Mouse (Mus musculus) cerebellum, adult 18-20 months (tissue): ENCODE data around the gene Gm10563.
"Not testable (repeated sequence)": the region's sequence is repeated elsewhere in the genome, so short reads cannot be mapped to it uniquely, and the experiment has no call there.

ENCODE experiments used
- DNase-seq, 2 experiments: peaks; one replicate each; pipeline ENCODE4 v3.0.0; 2021

The Gm10563 gene

DNA sequence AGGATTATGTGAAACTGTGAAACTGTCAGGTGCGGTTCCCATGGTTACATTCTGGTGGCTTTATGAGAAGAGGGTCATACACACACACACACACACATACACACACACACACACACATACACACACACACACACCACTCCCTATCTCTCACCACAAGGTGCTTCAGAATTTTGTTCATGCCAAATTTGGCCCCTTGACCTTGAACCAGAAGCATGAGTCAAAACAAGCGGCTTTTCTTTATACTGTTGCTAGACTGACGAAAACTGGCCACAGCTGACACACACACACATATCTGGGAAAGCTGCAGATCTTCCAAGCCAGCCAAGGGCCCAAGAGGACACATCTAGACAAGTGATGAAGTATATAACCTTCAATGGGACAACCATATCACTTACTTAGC is 49.4 kb downstream of the Gm10563 start:
- no peak for DNase-seq

DNA sequence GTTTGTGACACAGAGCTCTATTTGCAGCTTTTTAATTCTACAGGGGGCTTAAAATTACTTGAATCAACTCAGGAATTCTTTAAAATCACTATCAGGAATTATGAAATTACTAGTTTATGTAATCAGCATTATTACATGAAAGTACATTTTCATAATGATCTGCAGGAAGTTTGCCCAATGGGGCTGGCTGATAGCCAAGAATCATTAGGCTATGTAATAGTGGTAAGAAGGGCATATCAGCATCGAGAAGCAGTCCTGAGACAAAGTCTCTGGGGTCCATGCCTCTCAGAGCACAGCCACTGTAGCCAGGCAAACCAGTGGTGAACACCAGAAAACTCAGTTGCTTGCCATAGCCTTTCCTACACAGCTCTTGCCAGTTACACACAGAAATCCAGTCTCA is 51.4 kb downstream of the Gm10563 start:
- DNase-seq: no peak

DNA sequence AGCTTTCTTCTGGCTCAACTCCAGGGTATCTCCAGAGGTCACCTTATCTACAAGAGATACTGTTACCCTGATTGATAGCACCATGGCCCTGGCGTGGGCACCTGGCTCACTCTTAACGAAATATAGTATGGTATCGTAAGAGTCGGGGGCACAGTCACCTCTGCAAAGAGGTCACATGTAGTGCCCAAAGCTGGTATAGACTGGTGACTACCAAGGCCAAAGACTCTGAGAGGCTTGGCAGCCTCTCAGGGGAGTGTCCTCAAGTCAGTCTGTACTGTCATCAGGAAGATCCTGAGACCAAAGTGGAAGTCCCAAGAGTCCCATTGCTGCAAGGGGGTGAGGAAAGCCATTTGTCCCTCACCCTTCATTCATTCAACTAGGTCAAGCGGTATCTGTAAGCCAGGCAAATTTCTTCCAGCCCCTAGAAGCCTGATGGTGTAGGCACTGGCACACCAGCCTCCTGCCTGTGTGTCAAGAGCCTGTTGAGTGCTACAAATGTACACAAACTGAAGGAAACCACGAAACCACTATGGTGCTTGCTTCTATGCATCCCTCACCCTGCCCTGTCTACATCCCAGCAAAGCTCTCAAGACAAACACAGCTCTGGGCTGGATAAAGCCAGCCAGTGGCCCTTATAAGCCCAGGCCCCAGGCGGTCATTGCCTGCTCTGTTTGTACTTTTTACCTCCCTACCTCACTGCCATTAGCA is 54.0 kb downstream of the Gm10563 start:
- DNase-seq: no peak

DNA sequence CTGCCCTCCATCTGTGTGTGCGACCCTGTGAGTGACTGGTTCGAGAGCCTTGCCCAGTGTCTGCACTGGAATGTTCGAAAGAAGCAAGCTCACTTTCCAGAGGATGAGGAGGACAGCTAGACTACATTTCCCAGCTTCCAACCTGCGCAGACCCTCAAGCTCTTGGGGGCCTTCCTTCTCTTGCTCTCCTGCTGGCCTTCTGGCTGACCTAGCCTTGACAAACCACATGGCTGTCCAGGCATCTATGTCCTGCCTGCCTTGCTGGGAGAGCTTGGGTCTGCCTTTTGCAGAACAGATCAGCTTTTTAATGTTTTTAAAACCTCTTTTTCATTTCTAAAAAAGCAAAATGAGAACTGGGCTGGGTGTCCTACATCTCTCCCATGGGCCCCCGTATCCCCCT is 55.9 kb downstream of the Gm10563 start:
- DNase-seq: no peak

DNA sequence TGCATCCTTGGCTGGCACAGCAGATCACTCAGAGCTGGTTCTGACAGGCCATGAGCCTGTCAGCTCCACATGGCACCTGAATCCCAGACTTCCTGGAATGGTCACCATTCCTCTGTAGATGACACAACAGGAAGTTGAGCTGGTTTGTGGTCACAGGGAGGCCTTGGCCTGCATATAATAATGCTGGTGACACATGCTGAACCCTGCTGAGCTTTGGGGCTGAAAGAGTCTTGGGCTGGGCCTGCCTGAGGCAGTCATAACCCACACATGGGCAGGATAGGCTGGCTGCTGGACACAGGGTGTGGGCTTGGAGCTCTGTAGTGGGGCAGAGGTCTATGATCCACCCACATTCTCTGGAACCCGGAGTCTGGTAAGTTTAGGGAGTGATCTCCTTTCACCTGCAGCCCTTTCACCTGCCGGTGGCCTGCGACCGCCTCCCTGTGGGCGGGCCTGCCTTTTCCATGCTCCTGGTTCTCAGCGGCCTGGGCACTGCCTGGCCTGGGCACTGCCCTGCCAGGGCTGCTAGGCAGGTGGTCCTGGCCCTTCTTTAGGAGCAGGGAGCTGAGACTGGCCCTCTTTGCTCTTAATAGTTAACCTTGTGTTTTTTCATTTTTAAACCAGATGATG is 62.8 kb downstream of the Gm10563 start:
- no peak for DNase-seq

DNA sequence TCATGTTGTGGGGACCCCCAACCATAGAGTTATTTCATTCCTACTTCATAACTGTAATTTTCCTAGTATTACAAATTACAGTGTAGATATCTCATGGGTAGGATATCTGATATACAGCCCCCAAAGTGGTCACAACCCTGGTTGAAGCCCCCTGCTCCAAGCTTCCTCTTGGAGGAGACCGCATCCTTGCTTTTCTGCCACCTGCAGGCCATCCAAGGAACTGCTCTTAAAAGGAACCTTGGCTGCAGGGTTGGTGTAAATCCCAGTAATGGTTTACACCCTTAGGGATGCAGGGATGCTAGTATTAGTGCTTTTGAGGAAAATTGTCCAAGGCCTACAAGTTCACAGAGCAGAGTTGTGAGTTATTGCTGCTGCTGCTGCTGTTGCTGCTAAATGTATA is 64.8 kb downstream of the Gm10563 start:
- peak; percentile 63 to 73 for DNase-seq

DNA sequence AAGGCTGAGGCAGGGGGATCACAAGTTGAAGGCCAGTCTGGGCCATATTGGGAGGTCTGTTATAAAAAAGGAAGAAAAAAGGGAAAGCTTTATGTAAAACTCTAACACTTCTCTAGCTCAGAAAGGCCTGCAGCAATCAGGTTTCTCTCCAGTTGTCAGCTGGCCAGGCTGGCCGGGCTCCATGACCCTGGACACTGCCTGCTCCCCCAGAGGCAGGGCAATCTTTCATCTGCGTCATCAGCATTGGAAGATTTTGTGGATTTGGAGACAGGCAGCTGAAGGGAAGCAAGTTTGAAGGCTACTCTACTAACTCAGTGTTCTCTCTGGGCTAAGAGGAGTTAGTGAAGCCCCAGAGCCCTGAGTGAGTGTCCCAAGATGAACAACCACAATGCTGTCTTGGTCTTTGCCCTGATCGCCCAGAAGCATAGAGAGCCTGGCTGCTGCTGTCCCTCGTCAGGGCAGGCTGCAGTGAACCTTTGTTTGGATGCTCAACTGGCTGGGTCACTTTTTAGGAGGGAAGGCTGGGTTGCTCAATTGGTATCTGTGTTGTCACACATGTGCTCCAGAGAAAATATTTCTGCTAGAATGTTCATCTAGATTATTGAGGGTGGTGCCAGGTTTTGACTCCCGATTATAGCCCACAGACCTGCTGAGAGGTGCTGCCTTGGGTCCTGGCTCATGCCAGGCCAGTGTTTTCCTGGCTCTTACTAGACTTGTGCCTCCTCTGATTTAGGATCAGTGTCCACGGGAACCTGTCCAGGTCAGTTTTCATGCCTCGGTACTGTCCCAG is 66.7 kb downstream of the Gm10563 start:
- no peak for DNase-seq

DNA sequence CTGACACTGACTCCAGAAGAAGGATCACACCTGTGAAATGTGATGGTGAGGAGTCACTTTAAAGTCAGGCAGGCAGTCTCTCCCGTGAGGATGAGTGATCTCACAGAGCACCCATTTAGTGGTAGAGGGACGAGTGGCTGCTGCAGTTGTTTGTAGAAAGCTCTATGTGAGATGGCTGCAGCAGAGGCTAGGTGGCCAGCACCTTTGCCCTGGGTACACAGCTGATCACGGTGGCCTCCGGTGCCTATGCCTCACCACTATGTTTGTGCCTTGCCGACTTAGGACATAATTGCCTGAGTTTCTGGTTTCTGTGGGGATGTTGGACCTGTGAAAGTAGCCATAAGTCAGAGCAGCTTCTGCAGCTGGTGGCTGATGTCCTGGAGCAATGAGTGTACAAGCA is 67.5 kb downstream of the Gm10563 start:
- DNase-seq: no peak

DNA sequence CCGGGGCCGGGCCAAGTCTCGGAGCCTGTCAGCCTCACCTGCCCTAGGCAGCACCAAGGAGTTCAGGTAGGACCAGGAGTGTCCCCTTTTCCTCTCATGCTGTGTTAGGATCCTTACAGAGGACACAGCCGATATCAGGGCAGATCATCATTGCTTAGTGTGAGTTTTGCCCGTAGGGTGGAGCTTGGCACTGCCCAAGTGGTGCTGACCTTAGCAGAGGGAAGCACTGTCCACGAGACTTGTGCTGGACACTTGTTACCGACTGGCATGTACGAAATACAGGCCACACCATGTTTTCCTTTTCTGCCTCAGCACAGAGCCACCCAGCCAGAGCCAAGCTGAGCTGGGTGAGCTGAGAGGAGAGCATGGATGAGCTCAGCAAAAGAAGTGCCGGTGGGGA is 68.1 kb downstream of the Gm10563 start:
- DNase-seq: no peak

DNA sequence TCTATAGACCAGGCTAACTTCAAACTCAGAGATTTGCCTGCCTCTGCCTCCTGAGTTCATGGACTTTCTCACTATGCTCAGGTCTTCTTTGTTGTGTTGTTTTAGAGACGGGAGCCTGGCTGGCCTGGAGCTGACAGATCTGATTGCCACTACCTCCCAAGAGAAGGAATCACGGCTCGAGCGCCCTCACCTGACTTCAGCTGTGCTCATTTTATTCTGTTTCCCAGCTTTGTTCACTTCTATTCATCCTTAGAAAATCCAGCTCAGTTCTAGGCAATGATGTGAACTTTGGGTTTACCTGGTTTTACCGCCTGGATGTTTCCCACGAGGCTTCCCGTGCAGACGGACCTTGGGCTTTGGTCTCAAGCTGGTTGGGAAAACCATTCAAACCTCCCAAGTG is 69.7 kb downstream of the Gm10563 start:
- DNase-seq: no peak

DNA sequence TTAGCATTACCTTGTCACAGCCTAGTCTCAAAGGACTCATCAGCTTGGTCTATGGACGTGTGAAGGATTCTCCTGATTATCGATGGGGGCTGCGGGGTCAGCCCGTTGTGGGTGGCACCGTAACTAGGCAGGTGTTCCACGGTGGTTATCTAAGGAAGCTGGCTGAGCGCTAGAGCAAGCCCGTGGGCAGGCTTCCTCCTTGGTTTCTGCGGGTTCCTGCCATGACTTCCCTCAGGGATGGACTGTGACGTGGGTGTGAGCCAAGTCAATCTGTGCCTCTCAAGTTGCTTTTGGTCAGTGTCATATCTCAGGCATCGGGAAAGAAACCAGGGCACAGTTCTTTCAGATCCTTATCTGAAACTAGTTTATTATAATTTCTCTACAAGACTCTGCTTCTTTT is 70.3 kb downstream of the Gm10563 start:
- peak in 1 of 2 experiments; percentile 47 for DNase-seq

DNA sequence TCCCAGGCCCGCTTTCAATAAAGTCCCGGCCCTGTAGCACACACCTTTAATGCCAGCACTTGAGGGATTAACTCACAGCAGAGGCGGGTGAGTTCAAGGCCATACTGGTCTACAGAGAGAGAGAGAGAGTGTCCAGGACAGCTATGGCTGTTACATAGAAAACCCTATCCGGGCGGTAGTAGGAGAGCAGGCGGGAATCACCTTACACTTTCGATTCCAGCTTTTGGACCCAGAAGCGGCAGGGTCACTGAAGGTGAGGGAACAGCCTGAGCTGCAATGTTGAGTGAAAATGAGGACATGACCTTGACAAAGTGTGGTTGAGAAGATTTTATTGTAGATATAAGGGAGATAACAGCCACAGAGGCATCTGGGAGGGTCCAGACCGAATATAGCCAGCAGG is 71.3 kb downstream of the Gm10563 start:
- DNase-seq: no peak

DNA sequence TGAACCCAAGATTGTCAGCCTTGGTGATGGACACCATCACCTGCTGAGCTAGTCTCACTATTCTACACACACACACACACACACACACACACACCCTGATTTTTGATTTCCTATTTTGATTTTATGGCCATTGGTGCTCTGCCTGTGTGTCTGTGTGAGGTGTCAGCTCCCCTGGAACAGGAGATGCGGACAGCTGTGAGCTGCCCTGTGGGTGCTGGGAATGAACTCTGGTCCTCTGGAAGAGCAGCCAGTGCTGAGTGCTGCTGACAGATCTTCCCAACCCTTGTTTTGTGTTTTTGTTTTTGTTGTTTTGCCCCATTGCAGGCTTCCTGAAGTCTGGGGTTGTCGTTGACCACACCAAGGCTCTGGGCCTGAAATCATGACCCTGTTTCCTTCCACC is 72.1 kb downstream of the Gm10563 start:
- no peak for DNase-seq

DNA sequence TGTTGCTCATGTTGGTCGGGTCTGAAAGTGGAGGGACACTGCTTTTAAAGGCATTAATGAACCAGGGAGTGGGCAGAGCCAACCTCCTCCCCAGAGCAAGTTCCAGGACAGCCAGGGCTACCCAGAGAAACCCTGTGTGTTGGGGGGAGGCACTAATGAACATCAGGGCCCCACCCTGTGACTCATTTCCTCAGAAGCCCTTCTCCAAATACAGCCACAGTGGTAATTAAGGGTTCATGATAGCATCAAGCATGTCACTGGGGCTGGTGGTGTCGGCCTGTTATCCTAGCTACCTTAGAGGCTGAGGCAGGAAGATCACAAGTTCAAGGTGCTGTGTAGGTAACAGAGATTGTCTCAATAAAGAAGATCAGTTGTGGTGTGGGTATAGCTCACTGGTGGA is 73.8 kb downstream of the Gm10563 start:
- DNase-seq: no peak

DNA sequence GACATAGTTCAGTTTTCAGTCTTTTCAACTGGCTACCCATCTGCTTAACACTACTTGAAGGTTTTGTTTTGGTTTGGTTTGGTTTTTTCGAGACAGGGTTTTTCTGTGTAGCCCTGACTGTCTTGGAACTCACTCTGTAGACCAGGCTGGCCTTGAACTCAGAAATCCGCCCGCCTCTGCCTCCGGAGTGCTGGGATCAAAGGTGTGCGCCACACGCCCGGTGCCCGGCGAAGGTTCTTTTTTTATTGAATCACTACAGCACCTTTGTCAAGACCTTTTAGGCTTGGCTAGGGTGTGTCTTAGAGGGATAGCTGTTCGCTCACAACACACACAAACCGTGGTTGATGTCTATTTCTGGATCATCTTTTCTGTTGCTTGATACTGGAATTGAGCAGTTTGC is 74.9 kb downstream of the Gm10563 start:
- DNase-seq: not testable (repeated sequence)

DNA sequence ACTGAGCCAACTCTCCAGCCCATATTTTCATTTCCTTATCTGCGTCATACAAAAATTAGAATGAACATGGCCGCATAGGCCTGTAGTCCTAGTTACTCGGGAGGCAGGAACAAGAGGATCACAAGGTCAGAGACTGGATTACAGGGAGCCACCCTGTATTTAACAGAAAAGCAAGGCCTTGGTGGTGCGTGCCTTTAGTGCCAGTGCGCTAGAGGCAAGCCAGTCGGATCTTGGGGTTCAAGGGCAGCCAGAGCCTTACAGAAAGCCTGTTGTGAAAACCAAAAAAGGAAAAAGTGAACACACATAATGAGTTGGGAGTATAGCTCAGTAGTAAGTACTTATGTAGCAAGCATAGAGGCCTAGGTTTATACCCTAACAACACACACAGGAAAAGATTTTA is 75.4 kb downstream of the Gm10563 start:
- no peak for DNase-seq

DNA sequence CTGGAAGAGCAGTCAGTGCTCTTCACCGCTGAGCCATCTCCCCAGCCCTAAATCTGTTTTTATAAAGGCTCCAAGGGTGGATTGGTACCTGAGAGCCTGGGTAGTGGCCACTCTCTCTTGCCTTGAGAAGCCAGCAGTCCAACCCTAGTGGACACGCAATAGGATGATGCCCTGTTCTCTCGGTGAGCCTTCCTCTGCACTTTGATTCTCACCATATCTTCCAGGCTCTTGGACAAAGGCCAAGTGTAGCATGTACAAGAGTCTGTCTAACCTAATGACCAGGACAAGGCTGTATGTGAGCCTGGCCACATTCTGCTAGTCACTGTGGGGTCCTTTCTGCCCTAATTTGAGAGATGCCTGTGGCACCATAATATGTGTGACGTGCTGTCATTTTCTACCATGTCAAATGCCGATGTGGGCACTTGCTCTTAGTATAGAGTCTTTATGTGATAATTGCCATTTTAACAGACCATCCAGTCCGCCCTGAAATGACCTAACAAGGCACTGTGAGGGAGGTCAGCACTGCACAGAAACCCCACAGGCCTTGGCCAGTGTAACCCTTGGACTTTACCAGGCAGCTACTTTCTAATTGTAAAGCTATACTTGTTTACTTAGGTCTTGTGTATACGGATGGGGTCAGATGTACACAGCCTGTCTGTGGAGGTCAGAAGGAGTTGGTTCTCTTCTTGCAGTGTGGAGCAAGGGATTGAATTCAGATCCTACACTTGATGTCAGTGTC is 76.4 kb downstream of the Gm10563 start:
- no peak for DNase-seq

DNA sequence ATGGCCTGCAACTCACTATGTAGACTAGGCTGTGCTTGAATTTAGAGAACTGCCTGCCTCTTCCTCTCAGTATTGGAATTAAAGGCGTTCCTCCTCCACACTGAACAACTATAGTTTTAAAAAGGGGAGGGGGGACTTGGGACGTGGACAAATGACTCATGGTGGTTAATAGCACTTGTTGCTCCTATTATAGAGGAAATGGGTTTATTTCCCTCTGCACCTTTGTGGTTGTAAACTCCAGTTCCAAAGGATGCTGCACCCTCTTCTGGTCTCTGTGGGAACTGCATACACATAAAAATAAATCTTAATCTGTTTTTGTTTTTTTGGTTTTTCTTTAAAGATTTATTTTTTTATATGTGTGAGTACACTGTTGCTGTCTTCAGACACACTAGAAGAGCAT is 77.0 kb downstream of the Gm10563 start:
- peak; percentile 26 to 51 for DNase-seq

DNA sequence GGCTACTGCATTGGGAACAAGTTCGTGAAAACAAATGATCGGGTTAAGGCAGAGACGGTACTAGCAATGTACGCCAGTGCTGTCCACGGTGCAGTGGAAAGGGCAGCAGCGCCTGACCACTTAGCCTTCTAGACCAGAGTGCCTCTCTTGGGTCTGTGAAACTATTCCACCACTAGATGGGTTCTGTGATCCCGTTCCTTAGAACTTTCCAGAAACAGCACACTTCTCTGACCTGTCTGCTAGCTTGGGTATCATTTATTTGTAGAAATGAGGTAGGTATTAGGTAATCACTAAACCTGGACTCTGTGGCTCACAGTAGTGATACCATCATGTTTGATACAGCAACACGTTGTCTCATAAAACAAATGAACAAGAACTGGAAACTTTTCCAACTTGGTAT is 78.7 kb downstream of the Gm10563 start:
- DNase-seq: no peak
